Mouse (Mus musculus): ENCODE results near the gene Gli1.

- no peak for TF ChIP-seq POLR2A (IDR thresholded peaks at IDR 0.05; ENCODE audit: borderline replicate concordance, control insufficient read depth, low read depth, low read length)
- peak; percentile 65 for TF ChIP-seq CTCF (IDR thresholded peaks at IDR 0.05; ENCODE audit: control insufficient read depth, insufficient read depth, low read length)
Measured at GRCm38 (mm10) chr10:127324495-127324894, 17.3 kb downstream of the Gli1 start.

All from bone marrow, adult 2 months (tissue).